Mouse (Mus musculus): Measurements from ENCODE around the gene Gsg1. TPM values are rescaled to one million over a fixed set of nuclear protein-coding genes. Genes with fewer than 3 reads are reported as not detected.

The Gsg1 gene
- polyA plus RNA-seq, 1 experiment from 2014 or later, result 7.7 TPM

DNA sequence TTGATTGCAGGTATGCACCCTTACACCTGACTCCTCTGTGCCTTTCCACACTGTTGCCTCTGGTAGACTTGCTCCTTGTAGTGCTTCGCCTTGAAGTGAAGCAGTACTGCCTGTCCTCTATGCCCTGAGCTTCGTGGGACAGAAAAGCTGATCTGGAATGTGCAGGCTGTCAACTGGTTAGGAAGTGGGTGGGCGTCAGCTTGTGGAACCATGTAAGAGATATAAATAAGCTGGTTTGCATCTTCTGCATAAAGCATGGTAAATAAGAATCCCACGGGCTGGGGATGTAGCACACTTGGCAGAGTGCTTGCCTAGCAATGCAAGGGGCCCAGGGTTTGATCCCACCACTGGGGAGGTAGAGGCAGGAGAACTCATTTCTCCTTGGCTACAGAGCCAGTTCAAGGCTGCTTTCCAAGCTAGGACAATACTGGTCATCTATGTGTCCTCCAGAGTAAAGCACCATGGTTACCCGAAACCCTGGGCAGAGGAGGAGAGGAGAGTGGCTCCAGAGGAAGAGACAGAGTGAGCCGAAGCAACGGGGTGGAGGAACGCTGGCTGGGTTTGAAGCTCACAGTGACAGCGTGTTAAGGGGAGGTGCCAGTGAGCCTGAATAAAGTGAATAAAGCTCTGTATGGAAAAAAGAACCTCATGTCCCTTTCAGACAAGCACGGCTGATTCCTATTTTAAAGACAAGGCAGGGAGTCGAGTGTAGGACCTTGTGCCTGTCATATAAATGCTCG, 21.5 kb downstream of the Gsg1 start:
- 78% methylated on average over 12 of the region's 12 CpGs for WGBS
- Histone ChIP-seq H3K27ac (ENCODE audit: low read depth) (no peak overlapping the region), H3K27me3 (ENCODE audit: insufficient read depth, low read length) (no peaks in the 10 kb centered on the region), H3K36me3 (ENCODE audit: insufficient read depth) (peaks cover 45% of the 10 kb centered on the region; the same call in 1 of the 2 replicates), H3K4me2 (no peak overlapping the region), H3K4me1 (ENCODE audit: insufficient read depth) (no peaks in the 10 kb centered on the region), H3K4me3 (ENCODE audit: low read depth, low read length) (no peak overlapping the region), H3K9me3 (ENCODE audit: low read depth, low read length) (no peaks in the 10 kb centered on the region), H3K9ac (no peak overlapping the region)
- ATAC-seq (ENCODE audit: insufficient read depth) (no peak), DNase-seq (no peak)
- no peak for TF ChIP-seq CTCF (IDR thresholded peaks at IDR 0.05; ENCODE audit: low read depth)

DNA sequence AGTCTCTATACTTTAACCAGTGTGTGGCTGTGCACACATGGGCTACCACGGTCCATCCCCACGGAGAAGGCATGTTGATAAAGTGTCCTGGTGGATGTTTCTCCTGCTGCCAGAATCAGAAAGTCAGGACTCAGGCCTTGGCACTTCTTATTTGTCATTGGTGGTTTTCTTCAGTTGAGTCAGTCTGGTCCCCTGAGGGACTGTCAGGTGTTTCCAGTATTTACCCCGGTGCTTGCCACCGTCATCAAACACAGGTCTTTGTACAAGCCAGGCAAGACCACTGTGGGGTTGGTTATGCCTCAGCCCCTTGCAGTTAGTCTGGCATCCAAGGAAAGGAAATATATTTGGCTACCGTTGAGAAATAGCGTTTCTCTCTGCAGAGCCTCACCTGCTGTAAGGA, 23.6 kb downstream of the Gsg1 start:
- Histone ChIP-seq H3K36me3 (ENCODE audit: insufficient read depth) (peaks cover 59% of the 10 kb centered on the region), H3K27ac (ENCODE audit: low read depth) (no peak overlapping the region), H3K4me2 (no peak overlapping the region), H3K4me1 (ENCODE audit: insufficient read depth) (no peaks in the 10 kb centered on the region), H3K27me3 (ENCODE audit: insufficient read depth, low read length) (no peaks in the 10 kb centered on the region), H3K4me3 (ENCODE audit: low read depth, low read length) (no peak overlapping the region), H3K9ac (no peak overlapping the region), H3K9me3 (ENCODE audit: low read depth, low read length) (no peaks in the 10 kb centered on the region)
- TF ChIP-seq CTCF (IDR thresholded peaks at IDR 0.05; ENCODE audit: low read depth), result no peak
- ATAC-seq (ENCODE audit: insufficient read depth) (no peak), DNase-seq (no peak)
- WGBS, result 88% methylated on average over 6 of the region's 6 CpGs

DNA sequence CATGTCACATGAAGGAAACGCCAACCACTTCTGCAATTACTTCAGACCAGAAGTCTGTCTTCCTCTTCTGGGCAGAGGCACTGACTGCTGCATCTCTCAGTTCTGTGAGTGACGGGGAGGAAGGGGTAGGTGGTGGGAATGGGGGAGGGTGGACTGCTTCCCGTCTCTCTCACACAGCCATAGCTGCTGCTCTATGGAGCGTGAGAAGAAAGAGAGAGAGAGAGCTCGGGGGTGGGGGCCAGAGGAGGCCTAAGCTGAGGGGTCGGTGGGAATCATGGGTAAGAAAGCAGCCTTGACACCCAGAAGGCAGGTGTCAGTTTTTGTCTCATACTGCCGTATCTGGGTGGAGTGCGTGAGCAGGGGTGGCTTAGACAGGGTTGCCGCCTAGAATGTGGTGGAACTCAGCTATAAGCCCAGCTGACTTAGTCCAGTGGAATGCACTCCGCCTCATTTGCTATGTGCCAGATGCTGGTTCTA, 25.6 kb downstream of the Gsg1 start:
- H3K4me2 ChIP-seq, result no peak overlapping the region
- H3K36me3 ChIP-seq (ENCODE audit: insufficient read depth), result peaks cover 49% of the 10 kb centered on the region
- H3K9me3 ChIP-seq (ENCODE audit: low read depth, low read length), result no peaks in the 10 kb centered on the region
- WGBS, result 62% methylated on average over 10 of the region's 10 CpGs
- DNase-seq (no peak), ATAC-seq (ENCODE audit: insufficient read depth) (no peak)
- no peak overlapping the region for H3K9ac ChIP-seq
- H3K4me3 ChIP-seq (ENCODE audit: low read depth, low read length), result no peak overlapping the region
- no peaks in the 10 kb centered on the region for H3K4me1 ChIP-seq (ENCODE audit: insufficient read depth)
- no peak overlapping the region for H3K27ac ChIP-seq (ENCODE audit: low read depth)
- TF ChIP-seq CTCF (IDR thresholded peaks at IDR 0.05; ENCODE audit: low read depth), result no peak
- H3K27me3 ChIP-seq (ENCODE audit: insufficient read depth, low read length), result no peaks in the 10 kb centered on the region

DNA sequence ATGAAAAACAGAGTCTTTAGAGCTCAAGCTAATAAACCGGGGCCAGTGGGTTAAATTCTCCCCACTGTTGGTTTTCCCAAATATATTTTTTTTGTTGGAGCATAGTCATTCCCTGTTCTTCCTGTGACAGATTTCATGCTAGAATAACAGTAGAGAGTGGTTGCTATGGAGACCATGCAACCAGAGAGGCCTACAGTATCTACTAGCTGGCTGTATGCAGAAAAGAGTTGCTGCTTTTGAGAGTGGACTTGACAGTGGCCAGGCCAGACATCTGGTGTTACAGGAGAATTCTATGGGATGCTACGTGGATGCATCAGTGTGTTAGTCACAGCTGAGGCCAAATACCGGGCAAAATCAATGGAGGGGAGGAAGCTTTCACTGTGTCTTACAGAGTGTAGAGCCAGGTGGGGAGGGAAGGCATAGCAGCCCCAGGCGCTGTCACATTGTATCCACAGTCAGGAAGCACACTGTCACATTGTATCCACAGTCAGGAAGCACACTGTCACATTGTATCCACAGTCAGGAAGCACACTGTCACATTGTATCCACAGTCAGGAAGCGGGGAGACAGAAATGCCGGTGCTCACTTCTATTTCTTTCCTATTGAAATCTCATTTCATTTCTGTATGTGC, 30.2 kb downstream of the Gsg1 start:
- peaks cover 21% of the 10 kb centered on the region for H3K36me3 ChIP-seq (ENCODE audit: insufficient read depth)
- no peaks in the 10 kb centered on the region for H3K27me3 ChIP-seq (ENCODE audit: insufficient read depth, low read length)
- no peak overlapping the region for H3K4me2 ChIP-seq
- no peak overlapping the region for H3K9ac ChIP-seq
- H3K4me3 ChIP-seq (ENCODE audit: low read depth, low read length), result no peak overlapping the region
- no peaks in the 10 kb centered on the region for H3K9me3 ChIP-seq (ENCODE audit: low read depth, low read length)
- H3K27ac ChIP-seq (ENCODE audit: low read depth), result no peak overlapping the region; the same call in 1 of the 2 replicates
- TF ChIP-seq CTCF (IDR thresholded peaks at IDR 0.05; ENCODE audit: low read depth), result no peak
- H3K4me1 ChIP-seq (ENCODE audit: insufficient read depth), result no peaks in the 10 kb centered on the region
- 62% methylated on average over 6 of the region's 6 CpGs for WGBS
- DNase-seq (peak; percentile 37), ATAC-seq (ENCODE audit: insufficient read depth) (0 out of 2 replicates have a peak, but pooled peaks have one; percentile 26)

DNA sequence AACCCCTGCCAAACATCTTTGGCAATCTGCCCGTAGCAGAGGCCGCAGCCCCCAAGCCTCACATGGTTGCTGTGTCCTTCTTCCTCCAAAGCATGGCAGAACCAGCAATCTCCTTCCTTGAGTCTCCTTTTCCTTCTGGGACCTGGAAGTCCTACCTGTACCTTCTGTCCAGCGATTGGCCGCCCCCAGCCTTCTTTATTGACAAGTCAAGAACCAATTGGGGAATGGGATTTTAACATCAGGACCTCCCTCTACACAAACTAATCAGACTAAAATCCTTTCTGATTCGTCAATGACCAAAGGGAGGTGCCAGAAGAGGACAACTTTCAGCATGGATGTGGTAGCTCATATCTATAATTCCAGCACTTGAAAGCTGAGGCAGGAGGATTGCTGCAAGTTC, 34.2 kb downstream of the Gsg1 start:
- Histone ChIP-seq H3K36me3 (ENCODE audit: insufficient read depth) (no peaks in the 10 kb centered on the region), H3K27ac (ENCODE audit: low read depth) (no peak overlapping the region), H3K4me3 (ENCODE audit: low read depth, low read length) (no peak overlapping the region), H3K4me1 (ENCODE audit: insufficient read depth) (no peaks in the 10 kb centered on the region), H3K4me2 (no peak overlapping the region), H3K27me3 (ENCODE audit: insufficient read depth, low read length) (no peaks in the 10 kb centered on the region), H3K9me3 (ENCODE audit: low read depth, low read length) (no peaks in the 10 kb centered on the region), H3K9ac (no peak overlapping the region)
- WGBS, result 84% methylated on average over 5 of the region's 5 CpGs
- no peak for ATAC-seq (ENCODE audit: insufficient read depth)
- no peak for DNase-seq
- no peak for TF ChIP-seq CTCF (IDR thresholded peaks at IDR 0.05; ENCODE audit: low read depth)

DNA sequence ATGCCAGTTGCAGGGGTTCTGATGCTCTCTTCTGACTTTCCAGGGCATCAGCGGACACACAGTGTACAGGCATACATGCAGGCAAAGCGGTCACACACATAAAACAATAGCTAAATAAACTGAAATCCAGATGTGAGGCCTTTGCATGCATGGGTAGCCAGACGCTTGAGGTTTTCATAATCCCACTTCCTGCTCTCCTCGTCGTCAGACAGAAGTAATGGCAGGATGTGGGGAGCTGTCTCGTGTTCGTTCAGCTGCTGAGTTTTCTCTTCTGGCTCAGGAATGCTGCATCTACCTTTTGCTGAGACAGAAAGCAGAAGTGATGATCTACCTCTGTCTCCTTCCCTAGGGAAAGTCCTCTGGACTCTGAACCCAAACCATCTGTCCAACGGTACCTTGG, 35.8 kb downstream of the Gsg1 start:
- ATAC-seq (ENCODE audit: insufficient read depth), result no peak
- H3K9ac ChIP-seq, result no peak overlapping the region
- H3K27ac ChIP-seq (ENCODE audit: low read depth), result no peak overlapping the region
- H3K4me1 ChIP-seq (ENCODE audit: insufficient read depth), result no peaks in the 10 kb centered on the region
- no peak for TF ChIP-seq CTCF (IDR thresholded peaks at IDR 0.05; ENCODE audit: low read depth)
- no peak overlapping the region for H3K4me2 ChIP-seq
- no peaks in the 10 kb centered on the region for H3K27me3 ChIP-seq (ENCODE audit: insufficient read depth, low read length)
- no peaks in the 10 kb centered on the region for H3K36me3 ChIP-seq (ENCODE audit: insufficient read depth)
- H3K9me3 ChIP-seq (ENCODE audit: low read depth, low read length), result no peaks in the 10 kb centered on the region
- DNase-seq, result no peak
- no peak overlapping the region for H3K4me3 ChIP-seq (ENCODE audit: low read depth, low read length)
- 59% methylated on average over 8 of the region's 8 CpGs for WGBS

DNA sequence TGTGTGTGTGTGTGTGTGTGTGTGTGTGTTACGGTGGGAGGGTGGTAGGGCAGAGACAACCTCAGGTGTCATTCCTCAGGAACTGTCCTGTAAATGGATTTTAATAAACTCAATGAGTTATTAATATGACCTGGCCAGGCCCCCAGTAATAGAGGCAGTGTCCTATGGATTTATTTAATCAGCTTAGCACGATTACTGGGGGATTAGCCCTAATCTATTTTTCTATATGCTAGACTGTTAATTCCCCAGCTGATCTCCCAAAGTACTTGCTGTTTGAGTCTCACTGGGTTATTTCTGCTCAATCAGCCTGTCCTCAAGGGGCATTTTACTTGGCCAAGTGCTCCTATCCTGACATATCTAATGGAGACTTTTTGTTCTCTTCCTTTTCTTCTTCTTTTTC, 41.5 kb downstream of the Gsg1 start:
- ATAC-seq (ENCODE audit: insufficient read depth), result no peak
- DNase-seq, result no peak
- Histone ChIP-seq H3K4me1 (ENCODE audit: insufficient read depth) (no peaks in the 10 kb centered on the region), H3K27me3 (ENCODE audit: insufficient read depth, low read length) (no peaks in the 10 kb centered on the region), H3K4me2 (no peak overlapping the region), H3K27ac (ENCODE audit: low read depth) (no peak overlapping the region), H3K36me3 (ENCODE audit: insufficient read depth) (no peaks in the 10 kb centered on the region), H3K9ac (no peak overlapping the region), H3K4me3 (ENCODE audit: low read depth, low read length) (no peak overlapping the region), H3K9me3 (ENCODE audit: low read depth, low read length) (no peaks in the 10 kb centered on the region)
- WGBS, result 65% methylated on average over 2 of the region's 2 CpGs
- no peak for TF ChIP-seq CTCF (IDR thresholded peaks at IDR 0.05; ENCODE audit: low read depth)
